Mouse (Mus musculus) C2C12 (cell line): ENCODE data around the gene Mtr. TPM values are rescaled to one million over a fixed set of nuclear protein-coding genes. Genes with fewer than 3 reads are reported as not detected.

Source experiments
- H3K27me3 ChIP-seq: one replicate; pipeline ENCODE4 v1.6.1; 2011; ENCODE audit not compliant: control insufficient read depth, insufficient read depth, insufficient read length
- H3K36me3 ChIP-seq: one replicate; pipeline ENCODE4 v1.6.1; 2011; ENCODE audit not compliant: control insufficient read depth, insufficient read depth
- H3K4me3 ChIP-seq: one replicate; pipeline ENCODE4 v1.5.1; 2011; ENCODE audit warnings: mild to moderate bottlenecking, control low read depth; ENCODE audit not compliant: poor library complexity, insufficient read depth, severe bottlenecking
- H3K79me2 ChIP-seq: one replicate; pipeline ENCODE4 v1.6.1; 2011; ENCODE audit not compliant: control insufficient read depth, insufficient read depth
- H3K79me3 ChIP-seq: one replicate; pipeline ENCODE4 v1.6.1; 2011; ENCODE audit warnings: low read depth, control low read depth
- H3ac ChIP-seq: one replicate; pipeline ENCODE3; 2011; ENCODE audit warnings: low read depth; ENCODE audit not compliant: control insufficient read depth, insufficient read length
- CEBPB ChIP-seq: IDR thresholded peaks from one replicate; pipeline ENCODE4 v1.6.1; 2011; ENCODE audit warnings: low read depth, mild to moderate bottlenecking, control low read depth, moderate library complexity
- CTCF ChIP-seq: IDR thresholded peaks from one replicate; pipeline ENCODE4 v1.5.1; 2011; ENCODE audit not compliant: control insufficient read depth, insufficient read depth, insufficient read length
- FOSL1 ChIP-seq: IDR thresholded peaks from one replicate; pipeline ENCODE4 v1.8.0; 2011; ENCODE audit warnings: mild to moderate bottlenecking, low read length; ENCODE audit not compliant: poor library complexity, insufficient read depth, severe bottlenecking
- MAX ChIP-seq: IDR thresholded peaks from one replicate; pipeline ENCODE4 v1.6.1; 2011; ENCODE audit warnings: mild to moderate bottlenecking, control low read depth
- MYOD1 ChIP-seq: IDR thresholded peaks from one replicate; pipeline ENCODE4 v1.6.1; 2011; ENCODE audit warnings: low read depth; ENCODE audit not compliant: control insufficient read depth, insufficient read length
- MYOG ChIP-seq: IDR thresholded peaks from one replicate; pipeline ENCODE4 v1.6.1; 2011; ENCODE audit not compliant: control insufficient read depth, insufficient read length; ENCODE audit errors: extremely low read depth
- USF1 ChIP-seq: IDR thresholded peaks from one replicate; pipeline ENCODE4 v1.6.1; 2011; ENCODE audit warnings: low read depth, mild to moderate bottlenecking, control low read depth, moderate library complexity
- polyA plus RNA-seq: library from polyadenylated mRNA; unstranded; fragments of >200 nt; fragmentation: generic; extraction: Trizol; gene quantifications from one replicate; pipeline ENCODE4 v1.2.1, GENCODE M21; 2012; ENCODE audit warnings: missing spikeins

Gene Mtr
- polyA plus RNA-seq, 1 experiment, result 5.6 TPM

GRCm38 (mm10) chr13:12200372-12200771, 57.5 kb downstream of the Mtr start:
- Histone ChIP-seq H3K79me2 (no peaks in the 10 kb centered on the region), H3ac (no peak overlapping the region), H3K79me3 (no peaks in the 10 kb centered on the region), H3K27me3 (no peaks in the 10 kb centered on the region), H3K36me3 (peaks cover 58% of the 10 kb centered on the region), H3K4me3 (no peak overlapping the region)
- TF ChIP-seq CTCF, result no peak

- no peaks in the 10 kb centered on the region for H3K27me3 ChIP-seq
- no peaks in the 10 kb centered on the region for H3K79me3 ChIP-seq
- no peak overlapping the region for H3K4me3 ChIP-seq
- H3K36me3 ChIP-seq, result peaks cover 44% of the 10 kb centered on the region
- no peaks in the 10 kb centered on the region for H3K79me2 ChIP-seq
- H3ac ChIP-seq, result no peak overlapping the region
- TF ChIP-seq CEBPB, result no peak
- no peak for TF ChIP-seq FOSL1
- no peak for TF ChIP-seq MAX
- no peak for TF ChIP-seq USF1
- no peak for TF ChIP-seq MYOD1
- TF ChIP-seq MYOG, result no peak
- TF ChIP-seq CTCF, result no peak
Measured at GRCm38 (mm10) chr13:12198486-12198885, 59.4 kb downstream of the Mtr start.

- H3K79me3 ChIP-seq, result no peaks in the 10 kb centered on the region
Measured at GRCm38 (mm10) chr13:12196861-12197260, 61.1 kb downstream of the Mtr start.

GRCm38 (mm10) chr13:12196012-12196411, 61.9 kb downstream of the Mtr start:
- H3K36me3 ChIP-seq, result peaks cover 39% of the 10 kb centered on the region
- no peaks in the 10 kb centered on the region for H3K79me3 ChIP-seq
- no peak overlapping the region for H3ac ChIP-seq
- TF ChIP-seq CTCF (no peak), MAX (no peak), CEBPB (no peak), FOSL1 (no peak), USF1 (no peak), MYOD1 (no peak), MYOG (no peak)
- H3K79me2 ChIP-seq, result no peaks in the 10 kb centered on the region
- no peak overlapping the region for H3K4me3 ChIP-seq
- no peaks in the 10 kb centered on the region for H3K27me3 ChIP-seq

More at GRCm38 (mm10) chr13:12196861-12197260, 61.1 kb downstream of the Mtr start:
- Histone ChIP-seq H3K79me2 (no peaks in the 10 kb centered on the region), H3ac (no peak overlapping the region), H3K4me3 (no peak overlapping the region), H3K27me3 (no peaks in the 10 kb centered on the region), H3K36me3 (peaks cover 44% of the 10 kb centered on the region)
- TF ChIP-seq MYOG, result no peak
- TF ChIP-seq FOSL1, result no peak
- TF ChIP-seq CEBPB, result no peak
- no peak for TF ChIP-seq USF1
- no peak for TF ChIP-seq CTCF
- TF ChIP-seq MYOD1, result no peak
- no peak for TF ChIP-seq MAX

GRCm38 (mm10) chr13:12194942-12195662, 62.8 kb downstream of the Mtr start:
- no peak for TF ChIP-seq MAX
- no peak for TF ChIP-seq CTCF
- no peak for TF ChIP-seq FOSL1
- TF ChIP-seq CEBPB, result no peak
- no peak for TF ChIP-seq MYOD1
- TF ChIP-seq USF1, result no peak
- no peak for TF ChIP-seq MYOG
- Histone ChIP-seq H3K79me2 (no peaks in the 10 kb centered on the region), H3K4me3 (no peak overlapping the region), H3K79me3 (no peaks in the 10 kb centered on the region), H3ac (no peak overlapping the region), H3K36me3 (peaks cover 33% of the 10 kb centered on the region), H3K27me3 (no peaks in the 10 kb centered on the region)

GRCm38 (mm10) chr13:12189219-12189618, 68.7 kb downstream of the Mtr start:
- no peak overlapping the region for H3ac ChIP-seq
- peaks cover 12% of the 10 kb centered on the region for H3K36me3 ChIP-seq
- no peaks in the 10 kb centered on the region for H3K79me2 ChIP-seq
- H3K79me3 ChIP-seq, result no peaks in the 10 kb centered on the region
- H3K27me3 ChIP-seq, result no peaks in the 10 kb centered on the region
- TF ChIP-seq USF1 (no peak), CTCF (no peak), FOSL1 (no peak), MYOD1 (no peak), MAX (no peak), MYOG (no peak), CEBPB (no peak)
- H3K4me3 ChIP-seq, result no peak overlapping the region
